Mouse (Mus musculus): ENCODE measurements around the gene Rab3a. TPM values are rescaled to one million over a fixed set of nuclear protein-coding genes. Genes with fewer than 3 reads are reported as not detected.

Rab3a gene
- total and polyA plus RNA-seq, 3 experiments = 4.6 to 11.4 (median 10.8) TPM

- H3K4me3 ChIP-seq (ENCODE audit: low read depth, low read length) = peak overlapping the region; percentile 77; the same call in 1 of the 2 replicates
- TF ChIP-seq GATA2 (IDR thresholded peaks at IDR 0.05; ENCODE audit: borderline replicate concordance, low read depth, low read length) (no peak), CTCF (IDR thresholded peaks at IDR 0.05; ENCODE audit: low read depth, low read length) (no peak), TAL1 (conservative IDR thresholded peaks at IDR 0.05; ENCODE audit: low read depth, low read length) (no peak), GATA1 (IDR thresholded peaks at IDR 0.05; ENCODE audit: borderline replicate concordance, low read length) (no peak), POLR2AphosphoS5 (IDR thresholded peaks at IDR 0.05; ENCODE audit: insufficient replicate concordance, low read depth, low read length) (no peak)
- no peaks in the 10 kb centered on the region; the same call in 1 of the 2 replicates for H3K27me3 ChIP-seq (ENCODE audit: insufficient read depth, low read length)
- H3K9me3 ChIP-seq (replicated peaks) = no peaks in the 10 kb centered on the region
- H3K36me3 ChIP-seq (replicated peaks) = peaks cover 53% of the 10 kb centered on the region
- no peak for DNase-seq (ENCODE audit: low spot score)
- peaks cover 74% of the 10 kb centered on the region for H3K4me1 ChIP-seq (ENCODE audit: insufficient read depth, low read depth, low read length)
- no peak for ATAC-seq (ENCODE audit: extremely low read depth, insufficient number of reproducible peaks, low FRiP score, poor library complexity, severe bottlenecking)
Observed at GRCm38 (mm10) chr8:70798281-70798680, 43.8 kb downstream of the Rab3a start.

- H3K9me3 ChIP-seq (replicated peaks) = no peaks in the 10 kb centered on the region
- no peak overlapping the region for H3K4me3 ChIP-seq (ENCODE audit: low read depth, low read length)
- no peak for DNase-seq (ENCODE audit: low spot score)
- no peak for ATAC-seq (ENCODE audit: extremely low read depth, insufficient number of reproducible peaks, low FRiP score, poor library complexity, severe bottlenecking)
- no peaks in the 10 kb centered on the region for H3K27me3 ChIP-seq (ENCODE audit: insufficient read depth, low read length)
- TF ChIP-seq GATA2 (IDR thresholded peaks at IDR 0.05; ENCODE audit: borderline replicate concordance, low read depth, low read length) = no peak
- no peak for TF ChIP-seq CTCF (IDR thresholded peaks at IDR 0.05; ENCODE audit: low read depth, low read length)
- TF ChIP-seq TAL1 (conservative IDR thresholded peaks at IDR 0.05; ENCODE audit: low read depth, low read length) = no peak
- no peak for TF ChIP-seq POLR2AphosphoS5 (IDR thresholded peaks at IDR 0.05; ENCODE audit: insufficient replicate concordance, low read depth, low read length)
- no peak for TF ChIP-seq GATA1 (IDR thresholded peaks at IDR 0.05; ENCODE audit: borderline replicate concordance, low read length)
- H3K4me1 ChIP-seq (ENCODE audit: insufficient read depth, low read depth, low read length) = peaks cover 78% of the 10 kb centered on the region
- H3K36me3 ChIP-seq (replicated peaks) = peaks cover 33% of the 10 kb centered on the region
Observed at GRCm38 (mm10) chr8:70800648-70801047, 46.2 kb downstream of the Rab3a start.

GRCm38 (mm10) chr8:70801156-70801555 is 46.7 kb downstream of the Rab3a start:
- Histone ChIP-seq H3K36me3 (replicated peaks) (peaks cover 30% of the 10 kb centered on the region), H3K4me3 (ENCODE audit: low read depth, low read length) (no peak overlapping the region), H3K9me3 (replicated peaks) (no peaks in the 10 kb centered on the region), H3K27me3 (ENCODE audit: insufficient read depth, low read length) (no peaks in the 10 kb centered on the region), H3K4me1 (ENCODE audit: insufficient read depth, low read depth, low read length) (peaks cover 78% of the 10 kb centered on the region)
- ATAC-seq (ENCODE audit: extremely low read depth, insufficient number of reproducible peaks, low FRiP score, poor library complexity, severe bottlenecking) (no peak), DNase-seq (ENCODE audit: low spot score) (no peak)
- TF ChIP-seq CTCF (IDR thresholded peaks at IDR 0.05; ENCODE audit: low read depth, low read length) (no peak), POLR2AphosphoS5 (IDR thresholded peaks at IDR 0.05; ENCODE audit: insufficient replicate concordance, low read depth, low read length) (no peak), TAL1 (conservative IDR thresholded peaks at IDR 0.05; ENCODE audit: low read depth, low read length) (no peak), GATA1 (IDR thresholded peaks at IDR 0.05; ENCODE audit: borderline replicate concordance, low read length) (no peak), GATA2 (IDR thresholded peaks at IDR 0.05; ENCODE audit: borderline replicate concordance, low read depth, low read length) (no peak)

- H3K4me1 ChIP-seq (ENCODE audit: insufficient read depth, low read depth, low read length) = peaks cover 79% of the 10 kb centered on the region
- no peaks in the 10 kb centered on the region for H3K27me3 ChIP-seq (ENCODE audit: insufficient read depth, low read length)
- ATAC-seq (ENCODE audit: extremely low read depth, insufficient number of reproducible peaks, low FRiP score, poor library complexity, severe bottlenecking) (no peak), DNase-seq (ENCODE audit: low spot score) (no peak)
- peaks cover 30% of the 10 kb centered on the region for H3K36me3 ChIP-seq (replicated peaks)
- no peak for TF ChIP-seq TAL1 (conservative IDR thresholded peaks at IDR 0.05; ENCODE audit: low read depth, low read length)
- no peak for TF ChIP-seq CTCF (IDR thresholded peaks at IDR 0.05; ENCODE audit: low read depth, low read length)
- TF ChIP-seq POLR2AphosphoS5 (IDR thresholded peaks at IDR 0.05; ENCODE audit: insufficient replicate concordance, low read depth, low read length) = no peak
- TF ChIP-seq GATA2 (IDR thresholded peaks at IDR 0.05; ENCODE audit: borderline replicate concordance, low read depth, low read length) = no peak
- TF ChIP-seq GATA1 (IDR thresholded peaks at IDR 0.05; ENCODE audit: borderline replicate concordance, low read length) = no peak
- H3K4me3 ChIP-seq (ENCODE audit: low read depth, low read length) = no peak overlapping the region
- no peaks in the 10 kb centered on the region for H3K9me3 ChIP-seq (replicated peaks)
Observed at GRCm38 (mm10) chr8:70801830-70802229, 47.4 kb downstream of the Rab3a start.

GRCm38 (mm10) chr8:70802786-70803510 is 48.5 kb downstream of the Rab3a start:
- H3K4me1 ChIP-seq (ENCODE audit: insufficient read depth, low read depth, low read length) = peaks cover 81% of the 10 kb centered on the region
- H3K9me3 ChIP-seq (replicated peaks) = no peaks in the 10 kb centered on the region
- H3K27me3 ChIP-seq (ENCODE audit: insufficient read depth, low read length) = no peaks in the 10 kb centered on the region
- ATAC-seq (ENCODE audit: extremely low read depth, insufficient number of reproducible peaks, low FRiP score, poor library complexity, severe bottlenecking) (no peak), DNase-seq (ENCODE audit: low spot score) (no peak)
- H3K4me3 ChIP-seq (ENCODE audit: low read depth, low read length) = peak overlapping the region; percentile 76
- TF ChIP-seq GATA1 (IDR thresholded peaks at IDR 0.05; ENCODE audit: borderline replicate concordance, low read length) (no peak), POLR2AphosphoS5 (IDR thresholded peaks at IDR 0.05; ENCODE audit: insufficient replicate concordance, low read depth, low read length) (no peak), GATA2 (IDR thresholded peaks at IDR 0.05; ENCODE audit: borderline replicate concordance, low read depth, low read length) (no peak), TAL1 (conservative IDR thresholded peaks at IDR 0.05; ENCODE audit: low read depth, low read length) (no peak), CTCF (IDR thresholded peaks at IDR 0.05; ENCODE audit: low read depth, low read length) (no peak)
- H3K36me3 ChIP-seq (replicated peaks) = peaks cover 30% of the 10 kb centered on the region

- Histone ChIP-seq H3K4me3 (ENCODE audit: low read depth, low read length) (peak overlapping the region; percentile 76), H3K36me3 (replicated peaks) (peaks cover 26% of the 10 kb centered on the region), H3K9me3 (replicated peaks) (no peaks in the 10 kb centered on the region), H3K27me3 (ENCODE audit: insufficient read depth, low read length) (no peaks in the 10 kb centered on the region), H3K4me1 (ENCODE audit: insufficient read depth, low read depth, low read length) (peaks cover 82% of the 10 kb centered on the region)
- peak; percentile 15; the same call in 1 of the 2 replicates for ATAC-seq (ENCODE audit: extremely low read depth, insufficient number of reproducible peaks, low FRiP score, poor library complexity, severe bottlenecking)
- TF ChIP-seq GATA1 (IDR thresholded peaks at IDR 0.05; ENCODE audit: borderline replicate concordance, low read length) (no peak), GATA2 (IDR thresholded peaks at IDR 0.05; ENCODE audit: borderline replicate concordance, low read depth, low read length) (no peak), POLR2AphosphoS5 (IDR thresholded peaks at IDR 0.05; ENCODE audit: insufficient replicate concordance, low read depth, low read length) (no peak), TAL1 (conservative IDR thresholded peaks at IDR 0.05; ENCODE audit: low read depth, low read length) (no peak), CTCF (IDR thresholded peaks at IDR 0.05; ENCODE audit: low read depth, low read length) (no peak)
- DNase-seq (ENCODE audit: low spot score) = peak; percentile 70
Observed at GRCm38 (mm10) chr8:70803761-70804480, 49.4 kb downstream of the Rab3a start.
